Mouse (Mus musculus) layer of hippocampus, adult 2 months (tissue): Measurements from ENCODE around the gene Elk3. TPM values are rescaled to one million over a fixed set of nuclear protein-coding genes. Genes with fewer than 3 reads are reported as not detected.

Experiments
- DNase-seq, 2 experiments: peaks; one replicate each; pipeline ENCODE4 v3.0.0; 2022; ENCODE audit warnings: low spot score in 2 of 2
- H3K27ac ChIP-seq: fragments of 200-600 bp; 2 replicates; pipeline ENCODE4 v1.8.1; 2022
- H3K4me3 ChIP-seq: fragments of 200-600 bp; 2 replicates; pipeline ENCODE4 v1.8.1; 2022; ENCODE audit warnings: mild to moderate bottlenecking
- CTCF ChIP-seq: fragments of 200-600 bp; conservative IDR thresholded peaks from 2 replicates; pipeline ENCODE4 v1.8.1; 2022; ENCODE audit warnings: antibody characterized with exemption, mild to moderate bottlenecking, moderate library complexity
- total RNA-seq, 2 experiments: library from RNA; stranded (reverse); gene quantifications; 2 replicates each; pipeline ENCODE4 v1.2.3; 2021

Elk3 gene
- total RNA-seq, 2 experiments from 2014 or later = 8.9 to 9.7 TPM

DNA sequence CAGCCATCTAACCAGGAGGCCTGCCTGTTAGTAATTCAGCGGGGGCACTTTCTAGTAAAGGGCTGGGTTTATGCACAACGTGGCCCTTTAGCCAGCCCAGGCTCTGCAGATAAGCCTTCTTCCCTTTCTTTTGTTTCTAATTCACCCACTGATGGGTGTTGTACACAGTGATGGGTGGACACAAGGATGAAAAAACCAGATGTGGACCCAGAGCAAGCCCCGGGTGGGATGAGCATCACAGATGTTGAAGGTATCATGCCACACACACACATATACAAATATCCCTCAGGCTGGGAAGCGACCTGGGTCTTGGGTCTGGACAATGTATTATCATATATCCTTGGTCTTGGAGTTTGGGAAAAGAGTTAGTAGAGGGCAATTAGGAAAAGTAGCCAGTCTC is 7.7 kb downstream of the Elk3 start:
- peak overlapping the region; percentile 23; the same call in 1 of the 2 replicates for H3K27ac ChIP-seq
- DNase-seq = no peak
- no peak for TF ChIP-seq CTCF
- no peak overlapping the region for H3K4me3 ChIP-seq

DNA sequence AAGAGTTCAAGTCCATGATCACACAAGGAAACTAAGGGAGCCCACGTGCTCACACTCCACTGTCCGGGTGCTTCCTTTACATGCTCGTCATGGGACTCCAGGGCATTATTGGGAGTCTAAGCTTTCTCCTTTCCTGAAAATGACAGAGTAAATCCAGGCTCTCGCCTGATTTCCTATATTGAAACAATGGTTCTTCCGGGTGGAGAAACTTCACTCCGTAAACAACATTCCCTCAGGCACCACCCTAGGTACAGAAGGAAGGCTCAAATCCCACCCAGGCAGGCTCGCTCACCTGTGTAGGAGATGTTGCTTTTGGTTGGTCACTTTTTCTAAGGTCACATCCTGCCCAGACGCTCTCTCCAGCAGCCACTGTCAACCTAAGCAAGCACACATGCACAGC is 9.1 kb downstream of the Elk3 start:
- H3K27ac ChIP-seq = peak overlapping the region; percentile 11; the same call in 1 of the 2 replicates
- no peak overlapping the region for H3K4me3 ChIP-seq
- no peak for TF ChIP-seq CTCF
- no peak for DNase-seq

DNA sequence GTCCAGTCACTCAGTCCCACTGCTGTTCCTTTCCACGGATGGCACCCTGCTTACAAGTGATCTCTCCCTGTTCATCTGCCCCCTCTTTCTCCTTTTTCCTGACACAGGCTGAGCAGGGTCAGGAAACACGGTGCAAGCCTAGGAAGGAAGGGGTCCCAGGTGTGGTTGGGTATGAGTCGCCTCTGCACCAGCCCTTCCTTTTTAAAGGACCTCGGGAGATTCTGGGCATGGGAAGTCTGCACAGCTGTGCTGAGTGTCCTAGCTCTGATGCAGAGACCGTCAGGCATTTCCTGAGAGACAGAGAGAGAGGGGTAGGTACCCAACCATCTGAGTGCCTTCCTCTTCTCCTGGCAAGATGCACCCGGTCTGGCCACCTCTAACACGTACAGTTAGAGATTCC is 12.7 kb downstream of the Elk3 start:
- no peak; the same call in 1 of the 2 replicates for TF ChIP-seq CTCF

DNA sequence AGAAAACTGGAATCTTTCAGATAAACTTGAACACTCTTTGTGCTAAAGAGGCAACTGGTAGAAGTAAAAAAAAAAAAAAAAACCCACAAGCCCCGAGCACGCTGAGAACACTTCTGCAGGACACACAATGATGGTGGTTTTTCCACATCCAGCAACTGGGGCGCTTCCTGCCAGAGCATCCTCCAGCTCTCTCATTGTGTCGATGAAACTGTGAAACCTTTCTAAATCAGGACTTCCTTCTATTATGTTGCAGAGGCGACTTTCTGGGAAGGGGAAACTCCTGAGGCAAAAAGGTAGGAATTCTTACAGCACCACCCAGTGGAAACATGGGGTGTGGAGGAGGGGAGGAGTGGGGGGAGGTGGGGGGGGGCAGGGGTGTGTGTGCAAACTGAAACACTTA is 13.2 kb downstream of the Elk3 start:
- Histone ChIP-seq H3K4me3 (no peak overlapping the region), H3K27ac (peak overlapping the region; percentile 55; the same call in 1 of the 2 replicates)
- peak; percentile 31 for TF ChIP-seq CTCF
- DNase-seq = no peak

More for the DNA sequence above, 12.7 kb downstream of the Elk3 start:
- DNase-seq = no peak
- peak overlapping the region; percentile 61; the same call in 1 of the 2 replicates for H3K27ac ChIP-seq
- H3K4me3 ChIP-seq = no peak overlapping the region

DNA sequence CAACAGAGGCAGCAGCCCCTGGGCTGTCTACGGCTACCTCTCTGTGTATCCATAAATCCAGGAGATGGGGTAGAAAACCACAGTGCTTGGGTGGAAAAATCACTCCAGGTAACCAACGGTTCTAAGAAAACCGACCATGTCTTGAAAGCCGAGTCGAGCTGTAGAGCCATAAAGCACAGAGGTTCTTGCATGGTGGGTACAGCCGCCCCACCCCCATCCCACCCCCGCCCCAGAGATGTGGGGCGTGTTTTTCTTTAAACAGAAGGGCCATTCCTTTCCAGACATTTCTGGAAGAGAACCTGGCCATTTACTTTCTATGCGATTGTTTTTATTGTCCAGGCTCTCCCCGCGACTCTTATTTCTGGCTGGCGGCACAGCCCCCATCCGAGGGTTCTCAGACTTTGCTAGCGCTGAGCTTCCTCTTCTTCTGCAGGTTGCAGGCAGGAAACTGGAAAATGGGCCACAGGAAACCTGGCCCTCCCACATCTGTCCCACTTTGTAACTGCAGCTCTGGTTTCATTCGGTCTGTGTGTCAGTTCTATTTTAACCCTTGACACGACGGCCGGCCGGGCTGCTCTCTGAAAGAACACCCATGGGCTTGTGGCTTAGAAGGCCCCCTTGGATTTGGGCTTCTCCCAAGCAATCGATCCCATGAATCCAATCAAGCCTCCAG is 16.3 kb downstream of the Elk3 start:
- H3K4me3 ChIP-seq = no peak overlapping the region
- peak overlapping the region; percentile 7; the same call in 1 of the 2 replicates for H3K27ac ChIP-seq
- no peak for TF ChIP-seq CTCF
- DNase-seq = no peak

DNA sequence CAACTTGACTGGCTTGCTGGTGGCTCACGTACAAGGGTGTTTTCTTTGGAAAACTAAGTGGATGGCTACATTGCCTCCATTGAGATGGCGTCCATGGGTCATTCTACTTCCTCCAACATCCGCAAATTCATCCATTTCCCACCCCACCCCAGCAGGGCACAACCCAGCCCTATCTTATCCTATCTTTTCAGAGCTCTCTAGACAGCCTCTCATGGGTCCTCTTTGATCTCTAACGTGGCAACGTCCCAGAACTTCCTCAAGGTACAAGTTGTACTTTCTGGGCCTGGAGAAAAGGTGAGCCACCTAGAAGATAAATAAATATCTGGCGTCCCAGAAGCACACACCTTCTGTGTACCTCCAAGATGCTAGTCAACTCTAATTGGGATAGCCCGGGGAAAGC is 17.3 kb downstream of the Elk3 start:
- no peak for DNase-seq
- Histone ChIP-seq H3K27ac (peak overlapping the region; percentile 40; the same call in 1 of the 2 replicates), H3K4me3 (no peak overlapping the region)
- TF ChIP-seq CTCF = no peak

DNA sequence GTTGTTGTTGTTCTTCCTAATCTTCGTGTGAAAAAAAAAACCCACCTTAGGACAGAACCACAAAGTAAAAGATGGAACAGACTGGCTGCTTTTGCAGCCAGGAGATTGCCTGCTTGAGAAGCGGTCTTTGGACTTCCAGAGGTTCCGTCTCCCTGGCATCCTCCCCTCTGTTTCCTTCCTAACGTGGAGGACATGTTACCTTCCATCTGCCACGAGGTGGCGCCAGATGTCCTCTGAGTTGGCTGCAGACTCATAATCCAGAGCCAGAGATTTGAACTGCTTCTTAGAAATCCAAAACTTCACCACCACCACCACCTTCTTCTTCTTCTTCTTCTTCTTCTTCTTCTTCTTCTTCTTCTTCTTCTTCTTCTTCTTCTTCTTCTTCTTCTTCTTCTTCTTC is 19.1 kb downstream of the Elk3 start:
- peak; percentile 65 for TF ChIP-seq CTCF
- no peak overlapping the region; the same call in 1 of the 2 replicates for H3K4me3 ChIP-seq
- H3K27ac ChIP-seq = peak overlapping the region; percentile 32; the same call in 1 of the 2 replicates
- peak; percentile 75 to 78 for DNase-seq

DNA sequence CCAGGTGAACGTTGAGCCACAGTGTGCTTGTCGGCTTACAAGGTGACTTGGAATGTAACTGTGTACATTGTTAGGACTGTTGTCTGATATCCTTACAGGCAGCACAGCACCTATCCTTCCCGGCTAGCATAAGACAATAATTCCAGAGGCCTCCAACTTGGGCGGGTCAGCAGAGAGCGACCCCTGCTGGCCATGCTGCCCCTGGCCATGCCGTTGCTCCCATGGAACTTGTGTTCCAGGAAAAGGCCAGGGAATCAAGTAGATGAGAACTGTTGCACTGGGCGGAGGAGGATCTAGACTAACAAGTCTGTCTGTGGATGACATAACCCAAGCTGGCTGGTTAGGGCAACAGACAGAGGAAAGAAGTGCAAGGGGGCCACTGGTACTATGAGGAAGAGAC is 19.6 kb downstream of the Elk3 start:
- Histone ChIP-seq H3K27ac (peak overlapping the region; percentile 32; the same call in 1 of the 2 replicates), H3K4me3 (no peak overlapping the region; the same call in 1 of the 2 replicates)
- peak in 1 of 2 experiments; percentile 38 for DNase-seq
- peak; percentile 71 for TF ChIP-seq CTCF

DNA sequence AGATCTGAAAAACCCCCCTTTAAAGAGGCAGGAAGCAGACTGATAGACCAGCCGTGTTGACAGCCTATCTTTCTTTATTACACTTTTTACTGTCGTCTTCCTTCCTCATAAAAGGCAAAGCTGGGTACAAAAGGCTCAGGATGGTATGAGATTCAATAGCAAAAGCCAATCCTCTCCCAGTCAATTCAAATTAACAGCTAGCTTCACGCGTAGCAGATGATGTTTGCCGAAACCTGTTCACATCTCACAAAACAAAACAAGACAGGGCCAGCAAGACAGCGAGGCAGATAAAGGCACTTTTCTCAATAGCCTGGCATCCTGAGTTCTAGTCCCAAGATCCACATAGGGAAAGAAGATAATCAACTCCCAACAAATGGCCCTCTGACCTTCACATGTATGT is 21.5 kb downstream of the Elk3 start:
- no peak for DNase-seq
- no peak overlapping the region for H3K4me3 ChIP-seq
- H3K27ac ChIP-seq = peak overlapping the region; percentile 24; the same call in 1 of the 2 replicates
- no peak for TF ChIP-seq CTCF

DNA sequence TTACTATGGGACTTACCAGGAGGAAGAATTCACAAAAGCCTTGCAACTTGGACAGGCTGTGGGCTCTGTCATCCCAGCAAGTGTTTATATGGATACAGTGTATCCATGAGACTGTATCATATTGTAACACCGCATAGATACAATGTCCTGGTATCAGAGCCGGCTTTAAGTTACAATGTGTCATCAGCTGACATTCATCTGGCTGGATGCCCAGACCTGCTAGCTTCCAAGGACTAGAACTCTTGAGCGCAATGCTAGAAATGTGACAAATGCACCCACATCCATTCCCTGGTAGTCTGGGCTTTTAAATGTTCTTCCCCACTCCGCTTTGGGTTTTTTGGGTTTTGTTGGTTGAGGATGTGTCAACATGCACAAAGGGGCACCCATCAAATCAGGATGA is 22.6 kb downstream of the Elk3 start:
- Histone ChIP-seq H3K27ac (peak overlapping the region; percentile 24; the same call in 1 of the 2 replicates), H3K4me3 (no peak overlapping the region)
- no peak for TF ChIP-seq CTCF
- no peak for DNase-seq

DNA sequence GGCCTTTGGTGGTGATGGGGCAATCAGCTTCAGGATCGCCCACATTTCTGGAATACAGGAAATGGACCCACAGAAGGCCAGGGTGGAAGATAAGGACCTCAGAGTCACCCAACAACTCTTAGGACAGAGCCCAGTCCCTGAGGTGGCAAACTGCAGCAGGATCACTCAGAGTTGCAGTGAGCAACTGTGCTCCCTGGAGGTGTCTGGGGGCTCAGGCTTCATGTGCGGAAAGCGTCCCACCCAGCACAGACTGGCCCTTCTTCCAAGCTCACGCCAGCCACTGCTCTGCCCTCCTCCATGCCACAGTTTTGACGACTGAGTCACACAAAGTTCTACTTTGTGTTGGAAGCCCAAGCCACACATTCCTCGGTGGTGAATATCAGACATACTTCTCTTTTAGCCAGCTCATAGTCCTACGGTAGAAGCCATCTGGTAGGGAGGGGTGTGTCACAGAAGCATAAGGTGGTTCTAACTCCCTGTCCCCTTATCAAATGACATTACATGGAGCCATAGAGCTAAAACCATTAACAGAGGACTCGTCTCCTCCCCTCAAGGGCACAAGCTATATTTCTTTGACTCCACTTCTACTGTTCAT is 23.3 kb downstream of the Elk3 start:
- TF ChIP-seq CTCF = no peak
- DNase-seq = no peak
- Histone ChIP-seq H3K27ac (no peak overlapping the region), H3K4me3 (no peak overlapping the region)

DNA sequence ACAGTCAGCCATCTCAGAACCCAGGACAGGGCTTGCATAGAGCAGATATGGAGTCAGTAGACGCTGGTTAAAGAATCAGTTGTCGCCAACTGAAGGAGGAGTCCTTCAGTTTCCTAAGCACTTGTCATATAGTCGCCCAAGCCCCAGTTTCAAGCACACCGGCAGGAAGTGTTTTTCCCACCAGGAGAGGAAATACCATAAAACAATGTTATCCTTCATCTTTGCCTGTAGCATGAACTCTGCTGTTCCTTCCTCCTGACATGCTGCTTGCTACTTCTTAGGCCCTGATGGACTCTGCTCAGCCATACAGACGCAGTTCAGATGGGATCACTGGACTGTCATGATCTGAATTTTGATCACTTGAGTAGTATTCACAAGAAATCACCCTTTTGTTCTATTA is 25.4 kb downstream of the Elk3 start:
- TF ChIP-seq CTCF = no peak
- Histone ChIP-seq H3K4me3 (no peak overlapping the region), H3K27ac (no peak overlapping the region)
- DNase-seq = no peak

DNA sequence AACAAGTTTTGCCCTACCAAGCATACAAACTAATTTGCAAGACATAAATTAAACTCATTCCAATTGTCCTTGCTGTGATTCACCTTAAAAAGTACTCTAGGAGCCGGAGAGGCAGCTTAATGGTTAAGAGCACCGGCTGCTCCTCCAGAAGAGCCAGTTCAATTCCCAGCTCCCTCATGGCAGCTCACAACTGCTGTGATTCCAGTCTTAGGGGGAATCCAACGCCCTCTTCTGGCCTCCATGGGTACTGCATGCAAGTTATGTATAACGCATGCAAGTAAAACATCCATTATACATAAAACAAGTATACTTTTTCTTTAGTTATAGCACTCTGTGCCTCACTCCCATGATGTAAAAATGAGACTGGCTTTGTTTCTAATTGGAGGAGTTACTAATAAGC is 27.7 kb downstream of the Elk3 start:
- H3K27ac ChIP-seq = peak overlapping the region; percentile 92; the same call in 1 of the 2 replicates
- no peak overlapping the region for H3K4me3 ChIP-seq
- no peak for DNase-seq
- TF ChIP-seq CTCF = peak; percentile 81
